Mouse (Mus musculus) MEL (cell line): ENCODE measurements around the gene Igfbp2. TPM values are rescaled to one million over a fixed set of nuclear protein-coding genes. Genes with fewer than 3 reads are reported as not detected.

Source experiments
- DNase-seq: peaks from one replicate; pipeline ENCODE4 v3.0.0; 2011; ENCODE audit warnings: low read depth, low spot score
- H3K27ac ChIP-seq: 2 replicates; pipeline ENCODE4 v1.5.1; 2012; ENCODE audit warnings: low read depth, mild to moderate bottlenecking, control low read depth, low read length, moderate library complexity; ENCODE audit not compliant: control insufficient read depth
- H3K27me3 ChIP-seq, 2 experiments: fragments of 150-350 bp in 1 of 2; sonication (generic) in 1 of 2; 2 replicates each; pipeline ENCODE4 v1.6.1; 2012; ENCODE audit warnings: low read length in 2 of 2, mild to moderate bottlenecking in 2 of 2, improper control_type of control experiment in 1 of 2, moderate library complexity in 1 of 2; ENCODE audit not compliant: insufficient read depth in 2 of 2, control insufficient read depth in 1 of 2
- H3K36me3 ChIP-seq, 2 experiments: 2 replicates each; pipeline ENCODE4 v1.6.1; 2012 to 2014; ENCODE audit warnings: low read length in 2 of 2, improper control_type of control experiment in 1 of 2, inconsistent platforms in 1 of 2, mild to moderate bottlenecking in 1 of 2; ENCODE audit not compliant: insufficient read depth in 2 of 2, control insufficient read depth in 1 of 2
- H3K4me1 ChIP-seq, 2 experiments: fragments of 150-350 bp in 1 of 2; sonication (generic) in 1 of 2; 2 replicates each; pipeline ENCODE4 v1.6.1; 2012; ENCODE audit warnings: low read length in 2 of 2, improper control_type of control experiment in 1 of 2, mild to moderate bottlenecking in 1 of 2; ENCODE audit not compliant: insufficient read depth in 2 of 2, control insufficient read depth in 1 of 2
- H3K4me3 ChIP-seq, 2 experiments: fragments of 150-350 bp in 1 of 2; sonication (generic) in 1 of 2; 2 replicates each; pipeline ENCODE4 v1.5.1; 2012; ENCODE audit warnings: low read depth in 2 of 2, low read length in 2 of 2, mild to moderate bottlenecking in 2 of 2, moderate library complexity in 2 of 2, control low read depth in 1 of 2, improper control_type of control experiment in 1 of 2; ENCODE audit not compliant: control insufficient read depth in 1 of 2, insufficient read depth in 1 of 2
- H3K79me2 ChIP-seq: 2 replicates; pipeline ENCODE4 v1.6.1; 2012; ENCODE audit warnings: mild to moderate bottlenecking, low read length, moderate library complexity; ENCODE audit not compliant: control insufficient read depth, poor library complexity, insufficient read depth
- H3K9ac ChIP-seq: 2 replicates; pipeline ENCODE4 v1.6.1; 2012; ENCODE audit warnings: low read depth, mild to moderate bottlenecking, control low read depth, low read length, moderate library complexity; ENCODE audit not compliant: control insufficient read depth, poor library complexity, severe bottlenecking
- H3K9me3 ChIP-seq: fragments of 150-350 bp; sonication (generic); replicated peaks from 2 replicates; pipeline ENCODE4 v1.6.1; 2012; ENCODE audit warnings: mild to moderate bottlenecking, low read length, improper control_type of control experiment, moderate library complexity; ENCODE audit not compliant: insufficient read depth
- CHD1 ChIP-seq: IDR thresholded peaks from 2 replicates; pipeline ENCODE4 v1.6.1; 2012; ENCODE audit warnings: low read depth, mild to moderate bottlenecking, inconsistent platforms, low read length, improper control_type of control experiment
- CHD2 ChIP-seq: IDR thresholded peaks from 2 replicates; pipeline ENCODE4 v1.6.1; 2011; ENCODE audit warnings: low read length, improper control_type of control experiment
- E2F4 ChIP-seq: IDR thresholded peaks from 2 replicates; pipeline ENCODE4 v1.6.1; 2011; ENCODE audit warnings: low read depth, low read length, improper control_type of control experiment, borderline replicate concordance
- ELF1 ChIP-seq: IDR thresholded peaks from 2 replicates; pipeline ENCODE4 v1.6.1; 2014; ENCODE audit warnings: low read depth, mild to moderate bottlenecking, inconsistent platforms, low read length, improper control_type of control experiment, moderate library complexity
- EP300 ChIP-seq, 2 experiments: IDR thresholded peaks; 2 replicates each; pipeline ENCODE4 v1.6.1; 2011; ENCODE audit warnings: improper control_type of control experiment in 2 of 2, low read length in 2 of 2, low read depth in 1 of 2, mild to moderate bottlenecking in 1 of 2
- GATA1 ChIP-seq: IDR thresholded peaks from 2 replicates; pipeline ENCODE4 v1.6.1; 2011; ENCODE audit warnings: low read depth, low read length, improper control_type of control experiment
- KAT2A ChIP-seq: conservative IDR thresholded peaks from 2 replicates; pipeline ENCODE4 v1.6.1; 2012; ENCODE audit warnings: low read depth, low read length, improper control_type of control experiment, inconsistent platforms
- MAFK ChIP-seq: IDR thresholded peaks from 2 replicates; pipeline ENCODE4 v1.6.1; 2011; ENCODE audit warnings: low read depth, mild to moderate bottlenecking, low read length, improper control_type of control experiment, borderline replicate concordance
- MAZ ChIP-seq: IDR thresholded peaks from 2 replicates; pipeline ENCODE4 v1.6.1; 2012; ENCODE audit warnings: low read depth, mild to moderate bottlenecking, inconsistent platforms, low read length, improper control_type of control experiment
- MXI1 ChIP-seq: IDR thresholded peaks from 2 replicates; pipeline ENCODE4 v1.6.1; 2011; ENCODE audit warnings: mild to moderate bottlenecking, low read depth, low read length, improper control_type of control experiment
- MYC ChIP-seq: IDR thresholded peaks from 2 replicates; pipeline ENCODE4 v1.6.1; 2011; ENCODE audit warnings: low read depth, mild to moderate bottlenecking, low read length, improper control_type of control experiment, moderate library complexity
- NELFE ChIP-seq: IDR thresholded peaks from 2 replicates; pipeline ENCODE4 v1.6.1; 2011; ENCODE audit warnings: low read depth, low read length, improper control_type of control experiment
- NRF1 ChIP-seq: IDR thresholded peaks from 2 replicates; pipeline ENCODE4 v1.6.1; 2014; ENCODE audit warnings: low read depth, mild to moderate bottlenecking, inconsistent platforms, low read length, improper control_type of control experiment, moderate library complexity; ENCODE audit not compliant: poor library complexity, insufficient read depth, severe bottlenecking
- POLR2A ChIP-seq, 2 experiments: IDR thresholded peaks; 2 replicates each; pipeline ENCODE4 v1.6.1; 2011 to 2012; ENCODE audit warnings: low read length in 2 of 2, mild to moderate bottlenecking in 2 of 2, control low read depth in 1 of 2, improper control_type of control experiment in 1 of 2, low read depth in 1 of 2, moderate library complexity in 1 of 2; ENCODE audit not compliant: control insufficient read depth in 1 of 2, insufficient read depth in 1 of 2, poor library complexity in 1 of 2
- POLR2AphosphoS2 ChIP-seq: IDR thresholded peaks from 2 replicates; pipeline ENCODE4 v1.6.1; 2011; ENCODE audit warnings: low read length, improper control_type of control experiment
- RAD21 ChIP-seq: IDR thresholded peaks from 2 replicates; pipeline ENCODE4 v1.6.1; 2011; ENCODE audit warnings: mild to moderate bottlenecking, low read depth, low read length, improper control_type of control experiment
- RCOR1 ChIP-seq: IDR thresholded peaks from 2 replicates; pipeline ENCODE4 v1.6.1; 2012; ENCODE audit warnings: low read depth, mild to moderate bottlenecking, inconsistent platforms, low read length, improper control_type of control experiment
- TAL1 ChIP-seq: IDR thresholded peaks from 2 replicates; pipeline ENCODE4 v1.6.1; 2012; ENCODE audit warnings: mild to moderate bottlenecking, inconsistent platforms, low read length, moderate library complexity, mixed read lengths
- TCF12 ChIP-seq: IDR thresholded peaks from 2 replicates; pipeline ENCODE4 v1.6.1; 2014; ENCODE audit warnings: low read depth, mild to moderate bottlenecking, inconsistent platforms, low read length, improper control_type of control experiment, moderate library complexity
- USF2 ChIP-seq, 2 experiments: IDR thresholded peaks; 2 replicates each; pipeline ENCODE4 v1.6.1; 2011 to 2012; ENCODE audit warnings: improper control_type of control experiment in 2 of 2, low read length in 2 of 2, borderline replicate concordance in 1 of 2, inconsistent platforms in 1 of 2, low read depth in 1 of 2, mild to moderate bottlenecking in 1 of 2; ENCODE audit not compliant: insufficient read depth in 1 of 2
- ZC3H11A ChIP-seq: IDR thresholded peaks from 2 replicates; pipeline ENCODE4 v1.6.1; 2012; ENCODE audit warnings: low read depth, mild to moderate bottlenecking, inconsistent platforms, low read length, improper control_type of control experiment
- ZKSCAN1 ChIP-seq: IDR thresholded peaks from 2 replicates; pipeline ENCODE4 v1.6.1; 2012; ENCODE audit warnings: low read depth, mild to moderate bottlenecking, inconsistent platforms, low read length, improper control_type of control experiment, moderate library complexity
- ZMIZ1 ChIP-seq: IDR thresholded peaks from 2 replicates; pipeline ENCODE4 v1.6.1; 2012; ENCODE audit warnings: low read depth, mild to moderate bottlenecking, inconsistent platforms, low read length, improper control_type of control experiment, moderate library complexity
- polyA plus RNA-seq, 2 experiments: library from polyadenylated mRNA; stranded (reverse) in 1 of 2; unstranded in 1 of 2; fragments of >175 nt in 1 of 2; fragments of >200 nt in 1 of 2; gene quantifications; 2 replicates each; pipeline versions ENCODE4 v1.2.1 to v1.2.4; 2012; ENCODE audit warnings: low replicate concordance in 2 of 2, low read depth in 1 of 2; ENCODE audit not compliant: insufficient read length in 2 of 2, insufficient read depth in 1 of 2, missing spikeins in 1 of 2
- total RNA-seq: library from RNA; depleted of rRNA; stranded (reverse); fragments of 300-350 nt; gene quantifications from 2 replicates; pipeline ENCODE4 v1.2.3, GENCODE M21; 2012

Igfbp2 gene
- total and polyA plus RNA-seq, 3 experiments: not detected

GRCm38 (mm10) chr1:72887910-72888309, 63.6 kb downstream of the Igfbp2 start:
- TF ChIP-seq E2F4 (no peak), CHD2 (no peak), ZC3H11A (no peak), KAT2A (no peak), TCF12 (no peak), EP300 (IDR thresholded peaks at IDR 0.05; ENCODE audit: low read depth in 1 of 2, low read length in 2 of 2) (no peak), RAD21 (no peak), ELF1 (no peak), CHD1 (no peak), MAFK (no peak), POLR2AphosphoS2 (no peak), GATA1 (no peak)
- Histone ChIP-seq H3K9ac (no peak overlapping the region), H3K4me3 (no peak overlapping the region), H3K36me3 (no peaks in the 10 kb centered on the region), H3K79me2 (no peaks in the 10 kb centered on the region), H3K9me3 (no peaks in the 10 kb centered on the region), H3K27ac (no peak overlapping the region), H3K27me3 (no peaks in the 10 kb centered on the region), H3K4me1 (no peaks in the 10 kb centered on the region)
- no peak for DNase-seq

- Histone ChIP-seq H3K27me3 (no peaks in the 10 kb centered on the region), H3K79me2 (no peaks in the 10 kb centered on the region), H3K4me1 (no peaks in the 10 kb centered on the region), H3K27ac (no peak overlapping the region), H3K9me3 (no peaks in the 10 kb centered on the region), H3K4me3 (no peak overlapping the region), H3K9ac (no peak overlapping the region), H3K36me3 (no peaks in the 10 kb centered on the region)
- DNase-seq: no peak
- TF ChIP-seq USF2 (IDR thresholded peaks at IDR 0.05; ENCODE audit: borderline replicate concordance in 1 of 2, insufficient read depth in 1 of 2, low read depth in 1 of 2, low read length in 2 of 2) (no peak), ZKSCAN1 (no peak), RAD21 (no peak), NELFE (no peak), ELF1 (no peak), MAZ (no peak), MAFK (no peak), NRF1 (no peak), CHD1 (no peak), MYC (no peak), RCOR1 (no peak), ZMIZ1 (no peak), MXI1 (no peak), POLR2A (IDR thresholded peaks at IDR 0.05; ENCODE audit: control insufficient read depth in 1 of 2, insufficient read depth in 1 of 2, low read depth in 1 of 2, low read length in 2 of 2, poor library complexity in 1 of 2) (no peak), E2F4 (no peak), TAL1 (no peak)
- TF ChIP-seq, all 39 proteins: peak for 0
Measured at GRCm38 (mm10) chr1:72895821-72896220, 71.5 kb downstream of the Igfbp2 start.
